Mouse (Mus musculus): ENCODE measurements around the gene Prss34.

- TF ChIP-seq CTCF (IDR thresholded peaks at IDR 0.05; ENCODE audit: borderline replicate concordance, extremely low read depth, insufficient read depth, insufficient read length): no peak
- no peak for TF ChIP-seq POLR2A (IDR thresholded peaks at IDR 0.05; ENCODE audit: borderline replicate concordance, extremely low read depth, insufficient read depth, insufficient read length, poor library complexity, severe bottlenecking)
Observed at GRCm38 (mm10) chr17:25345462-25345861, 47.3 kb downstream of the Prss34 start, which contains the start of gene Tpsab1.
